Mouse (Mus musculus) kidney, postnatal 14 days (tissue): ENCODE measurements around the gene Pak6.
A peak's percentile ranks its signal among the peaks of the same experiment; 100 is the strongest.
"Not testable (repeated sequence)": the region's sequence is repeated elsewhere in the genome, so short reads cannot be mapped to it uniquely, and the experiment has no call there.

Experiments
- DNase-seq: peaks from one replicate; pipeline ENCODE4 v3.0.0; 2022; ENCODE audit warnings: mixed read lengths

The Pak6 gene

GRCm38 (mm10) chr2:118662902-118663803 is at the start of gene Pak6:
TSS of gene Pak6 (plus strand) at chr2:118663303.
- peak; percentile 28 for DNase-seq

GRCm38 (mm10) chr2:118618013-118618412 is 45.1 kb upstream of the Pak6 start:
- no peak for DNase-seq

- no peak for DNase-seq
These were observed 43.0 kb upstream of the Pak6 start for GRCm38 (mm10) chr2:118620101-118620500.

- no peak for DNase-seq
These were observed 42.5 kb upstream of the Pak6 start for GRCm38 (mm10) chr2:118620608-118621007.

- DNase-seq = no peak
These were observed 33.8 kb upstream of the Pak6 start for GRCm38 (mm10) chr2:118629276-118629675.

- no peak for DNase-seq
These were observed 29.7 kb upstream of the Pak6 start for GRCm38 (mm10) chr2:118633441-118633840.

- no peak for DNase-seq
These were observed 25.8 kb upstream of the Pak6 start for GRCm38 (mm10) chr2:118637258-118637657.

GRCm38 (mm10) chr2:118637888-118638526 is 25.1 kb upstream of the Pak6 start:
- DNase-seq = peak; percentile 71

GRCm38 (mm10) chr2:118638686-118639085 is 24.4 kb upstream of the Pak6 start:
- DNase-seq = no peak

- DNase-seq = peak; percentile 37
These were observed 22.0 kb upstream of the Pak6 start for GRCm38 (mm10) chr2:118641147-118641546.

- no peak for DNase-seq
These were observed 20.7 kb upstream of the Pak6 start for GRCm38 (mm10) chr2:118642431-118642830.

GRCm38 (mm10) chr2:118642942-118643341 is 20.2 kb upstream of the Pak6 start:
- DNase-seq = no peak

- DNase-seq = no peak
These were observed 16.4 kb upstream of the Pak6 start for GRCm38 (mm10) chr2:118646665-118647064.

- not testable (repeated sequence) for DNase-seq
These were observed 12.4 kb upstream of the Pak6 start for GRCm38 (mm10) chr2:118650697-118651096.

GRCm38 (mm10) chr2:118656688-118657281 is 6.3 kb upstream of the Pak6 start:
- DNase-seq = peak; percentile 54

- peak; percentile 39 for DNase-seq
These were observed 4.6 kb upstream of the Pak6 start for GRCm38 (mm10) chr2:118658457-118658856.

- DNase-seq = peak; percentile 58
These were observed 4.0 kb upstream of the Pak6 start for GRCm38 (mm10) chr2:118659077-118659476.

GRCm38 (mm10) chr2:118659493-118659892 is 3.6 kb upstream of the Pak6 start:
- no peak for DNase-seq

- DNase-seq = peak; percentile 54
These were observed 3.1 kb upstream of the Pak6 start for GRCm38 (mm10) chr2:118659998-118660452.

- no peak for DNase-seq
These were observed 1.2 kb upstream of the Pak6 start for GRCm38 (mm10) chr2:118661891-118662290.

- peak; percentile 27 for DNase-seq
These were observed 982 bp downstream of the Pak6 start for GRCm38 (mm10) chr2:118663804-118664766.

GRCm38 (mm10) chr2:118664975-118665516 is 1.9 kb downstream of the Pak6 start:
- DNase-seq = peak; percentile 41
